Mouse (Mus musculus) effector memory CD4-positive, alpha-beta T cell, adult 7 months (primary cell): ENCODE data around the gene Depdc1b. TPM values are rescaled to one million over a fixed set of nuclear protein-coding genes. Genes with fewer than 3 reads are reported as not detected.

ENCODE experiments used
- polyA plus RNA-seq: library from polyadenylated mRNA; unstranded; fragments of 100-300 nt; shearing (Covaris generic); gene quantifications from one replicate; pipeline ENCODE4 v1.2.1, GENCODE M21; 2017

Gene Depdc1b
- 1.6 TPM for polyA plus RNA-seq

GRCm38 (mm10) chr13:108315702-108316486 is at the start of gene Depdc1b:
Gene Depdc1b (plus strand): TSS chr13:108316332.

DNA sequence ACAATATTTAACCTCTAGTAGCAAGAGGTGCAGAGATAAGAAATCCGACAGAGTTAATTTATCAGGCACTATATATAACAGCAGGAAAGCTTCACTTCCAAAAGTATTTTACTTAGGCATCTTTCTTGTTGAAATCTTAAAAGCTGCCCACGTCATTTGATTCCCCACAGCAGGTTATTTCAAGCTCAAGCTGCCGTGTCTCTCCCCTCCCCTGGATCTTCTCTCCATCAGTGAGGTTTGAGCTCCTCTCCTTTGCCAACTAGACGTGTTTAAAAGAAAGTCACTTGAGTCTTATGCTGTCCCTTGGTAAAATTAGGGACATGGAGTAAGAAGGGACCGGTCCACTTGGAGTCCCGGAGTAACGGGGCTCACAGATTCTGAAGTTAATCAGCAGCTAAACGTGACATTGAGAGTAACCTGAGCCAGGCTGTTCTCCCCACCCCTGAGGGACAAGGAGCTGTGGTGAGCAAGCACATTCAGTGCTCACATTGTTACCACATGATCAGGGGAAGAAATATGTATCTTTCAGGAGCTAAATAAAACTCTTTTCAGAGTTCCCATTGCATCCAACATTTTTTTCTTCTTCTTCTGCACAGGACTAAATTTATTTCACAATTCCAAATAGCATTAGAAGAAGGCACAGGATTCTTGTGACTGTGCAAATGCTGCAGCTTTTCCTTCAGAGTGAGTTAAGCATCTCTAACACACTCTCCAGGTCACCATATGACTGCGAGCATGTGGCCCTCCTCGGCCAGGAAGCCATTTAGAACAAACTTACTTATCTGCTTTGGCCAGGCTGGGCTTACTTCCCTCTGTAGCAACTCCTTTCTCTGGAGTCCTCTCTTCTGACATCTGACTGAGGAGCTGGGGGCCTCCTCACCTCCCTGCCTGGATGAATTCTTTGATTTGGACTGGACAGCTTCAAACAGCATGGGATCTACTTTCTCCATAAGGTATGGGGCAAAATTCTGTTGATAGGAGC is 133.3 kb downstream of the Depdc1b start, which contains the start of gene Pde4d:
Gene Pde4d, plus strand, starts transcription at position 833 of the 982 bp plus-strand sequence.

Other genes with a start within 250 kb of the Depdc1b start
- 15.0 TPM for gene Ndufaf2, start 157.7 kb upstream of the Depdc1b start, polyA plus RNA-seq
- 8.1 TPM for gene Ercc8, start 157.6 kb upstream of the Depdc1b start, polyA plus RNA-seq
- gene Elovl7, start 101.9 kb upstream of the Depdc1b start, polyA plus RNA-seq, result 5.3 TPM
- gene Pde4d, start 133.6 kb downstream of the Depdc1b start, polyA plus RNA-seq, result 152 TPM